Mouse (Mus musculus): ENCODE data around the gene Atf7. TPM values are rescaled to one million over a fixed set of nuclear protein-coding genes. Genes with fewer than 3 reads are reported as not detected.

The Atf7 gene
- total and polyA plus RNA-seq, 2 experiments: 10.1 to 41.1 TPM

DNA sequence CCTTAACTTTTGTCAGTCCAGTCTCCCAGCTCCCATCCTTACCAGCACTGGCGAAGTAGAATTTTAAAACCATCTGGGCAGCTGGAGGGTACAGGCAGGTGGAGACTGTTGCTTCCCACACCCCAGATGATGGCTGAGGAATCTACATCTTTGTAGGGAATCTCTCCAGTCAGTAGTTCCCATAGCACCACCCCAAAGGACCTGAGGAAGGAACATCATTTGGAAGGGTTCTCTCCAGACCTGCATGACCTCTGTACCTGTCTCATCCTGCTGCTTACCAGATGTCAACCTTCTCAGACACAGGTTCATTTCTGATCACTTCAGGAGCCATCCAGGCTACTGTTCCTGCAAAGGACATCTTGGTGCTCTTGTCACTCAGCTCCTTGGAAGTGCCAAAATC, 121.8 kb downstream of the Atf7 start, which contains the start of gene Gm10337:
Gene Gm10337, plus strand, starts transcription at position 276 of the 400 bp plus-strand sequence.
- no peak for TF ChIP-seq CTCF (IDR thresholded peaks at IDR 0.05; ENCODE audit: low read depth, low read length)
- no peak for TF ChIP-seq POLR2A (IDR thresholded peaks at IDR 0.05; ENCODE audit: extremely low read depth, insufficient read depth, low read length)
- no peak within 1 kb of the TSS for H3K9ac ChIP-seq (ENCODE audit: low read depth, low read length)
- 85% methylated on average over 1 of the region's 1 CpGs for WGBS
- peaks cover 26% of the 10 kb centered on the region for H3K36me3 ChIP-seq (ENCODE audit: control insufficient read depth, insufficient read depth, low read length)
- H3K79me2 ChIP-seq (ENCODE audit: control insufficient read depth, insufficient read depth, low read length): no peaks in the 10 kb centered on the region
- no peak within 1 kb of the TSS for H3K4me3 ChIP-seq (ENCODE audit: insufficient read depth, low read depth, low read length)
- no peak within 1 kb of the TSS for H3K27ac ChIP-seq (replicated peaks; ENCODE audit: insufficient read depth, low read depth, low read length)
- no peak for DNase-seq (ENCODE audit: extremely low read depth, low read depth, low spot score)
- no peaks in the 10 kb centered on the region for H3K4me1 ChIP-seq (ENCODE audit: control insufficient read depth, insufficient read depth, low read length)
- H3K27me3 ChIP-seq (ENCODE audit: control insufficient read depth, insufficient read depth, low read length): no peaks in the 10 kb centered on the region

DNA sequence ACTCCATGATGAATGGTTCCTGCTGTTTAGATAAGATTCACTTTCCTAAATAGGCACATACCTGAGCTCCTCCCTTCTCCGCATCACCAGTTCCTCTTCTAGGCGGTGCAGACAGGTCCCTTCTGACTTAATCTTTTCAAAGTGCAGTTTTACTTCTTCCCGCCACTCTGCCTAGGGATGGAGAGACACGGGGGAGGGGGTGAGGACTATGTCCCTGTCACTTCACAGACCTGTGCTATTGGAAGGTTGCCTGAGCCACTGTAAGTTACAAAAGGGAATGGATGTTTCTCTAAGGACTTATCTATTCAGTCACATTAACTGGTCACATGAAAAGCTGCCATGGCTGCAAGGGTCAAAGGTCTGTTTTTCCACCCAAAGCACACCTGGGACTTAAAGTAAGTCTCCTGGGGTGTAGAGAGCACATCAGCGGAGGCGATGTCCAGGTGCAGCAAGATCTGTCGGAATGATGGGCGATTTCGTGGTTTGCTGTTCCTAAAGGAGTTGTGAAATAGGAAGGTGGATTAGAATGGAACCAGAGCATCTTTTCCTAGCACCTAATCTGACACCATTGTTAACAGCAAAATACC, 122.9 kb downstream of the Atf7 start:
- no peak for TF ChIP-seq CTCF (IDR thresholded peaks at IDR 0.05; ENCODE audit: low read depth, low read length)
- TF ChIP-seq POLR2A (IDR thresholded peaks at IDR 0.05; ENCODE audit: extremely low read depth, insufficient read depth, low read length): no peak
- 70% methylated on average over 9 of the region's 9 CpGs for whole genome bisulfite sequencing

DNA sequence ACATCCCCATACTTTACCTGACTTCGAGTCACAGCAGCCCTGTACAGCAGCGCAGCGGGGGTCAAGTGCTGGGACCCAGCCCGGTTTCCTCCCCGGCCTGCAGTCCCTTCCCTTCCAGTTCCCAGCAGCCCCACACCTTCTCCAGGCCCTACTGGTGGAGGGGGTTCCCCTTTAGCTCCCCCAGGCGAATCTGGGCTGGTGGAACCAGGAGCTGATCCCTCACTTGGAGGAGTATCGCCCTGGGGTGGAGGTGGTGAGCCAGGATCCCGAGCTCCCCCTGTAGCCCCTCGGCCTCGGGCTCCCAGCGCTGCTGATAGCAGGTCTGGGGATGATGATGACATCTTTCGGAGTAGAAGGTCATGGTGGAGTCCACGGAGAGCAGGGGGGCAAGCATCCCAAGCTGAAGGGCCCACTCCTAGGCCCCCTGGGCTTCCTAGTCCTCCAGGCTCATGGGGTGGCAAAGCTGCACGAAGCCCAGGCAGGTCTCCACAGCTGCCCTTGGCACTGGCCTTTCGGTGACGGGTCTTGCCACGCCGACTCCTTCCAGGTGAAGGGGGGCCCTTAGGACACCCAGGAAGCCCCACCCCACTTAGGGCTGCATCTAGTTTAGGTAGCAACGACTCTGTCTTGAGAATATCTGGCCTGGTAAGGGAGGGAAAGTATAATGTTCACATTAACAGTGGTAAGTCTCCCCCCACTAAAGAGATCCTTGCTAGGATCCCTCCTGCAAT, 124.0 kb downstream of the Atf7 start:
- Histone ChIP-seq H3K27ac (replicated peaks; ENCODE audit: insufficient read depth, low read depth, low read length) (no peak overlapping the region), H3K36me3 (ENCODE audit: control insufficient read depth, insufficient read depth, low read length) (peaks cover 45% of the 10 kb centered on the region), H3K27me3 (ENCODE audit: control insufficient read depth, insufficient read depth, low read length) (no peaks in the 10 kb centered on the region), H3K9ac (ENCODE audit: low read depth, low read length) (no peak overlapping the region), H3K4me1 (ENCODE audit: control insufficient read depth, insufficient read depth, low read length) (no peaks in the 10 kb centered on the region), H3K4me3 (ENCODE audit: insufficient read depth, low read depth, low read length) (no peak overlapping the region), H3K79me2 (ENCODE audit: control insufficient read depth, insufficient read depth, low read length) (no peaks in the 10 kb centered on the region)
- DNase-seq (ENCODE audit: extremely low read depth, low read depth, low spot score): no peak
- no peak for TF ChIP-seq POLR2A (IDR thresholded peaks at IDR 0.05; ENCODE audit: extremely low read depth, insufficient read depth, low read length)
- no peak for TF ChIP-seq CTCF (IDR thresholded peaks at IDR 0.05; ENCODE audit: low read depth, low read length)
- 88% methylated on average over 19 of the region's 19 CpGs for WGBS

More for the DNA sequence above, 122.9 kb downstream of the Atf7 start:
- Histone ChIP-seq H3K79me2 (ENCODE audit: control insufficient read depth, insufficient read depth, low read length) (no peaks in the 10 kb centered on the region), H3K4me1 (ENCODE audit: control insufficient read depth, insufficient read depth, low read length) (no peaks in the 10 kb centered on the region), H3K4me3 (ENCODE audit: insufficient read depth, low read depth, low read length) (no peak overlapping the region), H3K9ac (ENCODE audit: low read depth, low read length) (no peak overlapping the region), H3K27me3 (ENCODE audit: control insufficient read depth, insufficient read depth, low read length) (no peaks in the 10 kb centered on the region), H3K27ac (replicated peaks; ENCODE audit: insufficient read depth, low read depth, low read length) (no peak overlapping the region), H3K36me3 (ENCODE audit: control insufficient read depth, insufficient read depth, low read length) (peaks cover 37% of the 10 kb centered on the region)
- DNase-seq (ENCODE audit: extremely low read depth, low read depth, low spot score): peak; percentile 61

DNA sequence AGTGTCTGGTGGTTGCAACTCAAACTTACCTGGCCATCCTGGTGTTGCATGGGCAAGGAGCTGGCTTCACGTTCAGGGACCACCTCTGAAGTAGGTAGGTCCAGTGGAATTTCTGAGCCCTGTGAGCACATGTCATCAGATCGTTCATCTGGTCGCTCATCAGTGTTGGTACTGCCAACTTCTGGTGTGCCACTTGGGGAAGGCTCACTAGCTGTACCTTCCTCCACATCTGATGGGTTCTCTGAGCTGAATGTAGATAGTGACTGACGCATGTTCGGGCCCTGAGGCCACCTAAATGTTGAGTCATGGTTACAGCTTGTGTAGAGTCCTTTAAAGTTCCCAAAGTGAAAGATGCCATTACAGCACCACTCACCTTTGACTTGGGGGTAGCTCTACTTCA, 124.8 kb downstream of the Atf7 start:
- WGBS: 88% methylated on average over 5 of the region's 5 CpGs
- H3K36me3 ChIP-seq (ENCODE audit: control insufficient read depth, insufficient read depth, low read length): peaks cover 48% of the 10 kb centered on the region
- H3K9ac ChIP-seq (ENCODE audit: low read depth, low read length): no peak overlapping the region

DNA sequence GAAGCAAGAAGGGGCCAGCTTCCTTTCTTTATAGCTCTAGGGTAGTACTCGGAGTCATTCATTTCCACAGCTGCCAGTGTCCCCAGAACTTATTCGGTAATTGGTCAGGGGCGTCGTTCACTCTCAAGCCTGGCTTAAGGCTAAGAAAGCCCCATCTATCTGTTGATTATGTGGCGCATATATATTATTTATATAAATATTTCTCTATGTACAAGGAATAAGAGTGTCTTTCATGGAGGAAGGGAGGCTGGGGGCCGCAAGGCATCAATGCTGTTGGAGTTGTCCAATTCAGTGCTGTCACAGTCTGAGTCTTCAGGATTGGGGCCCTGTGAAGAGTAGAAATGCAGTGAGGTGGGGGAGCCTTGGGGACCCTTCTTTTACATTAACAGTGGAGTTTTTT, 125.4 kb downstream of the Atf7 start:
- no peak for TF ChIP-seq CTCF (IDR thresholded peaks at IDR 0.05; ENCODE audit: low read depth, low read length)
- no peak for TF ChIP-seq POLR2A (IDR thresholded peaks at IDR 0.05; ENCODE audit: extremely low read depth, insufficient read depth, low read length)
- Histone ChIP-seq H3K36me3 (ENCODE audit: control insufficient read depth, insufficient read depth, low read length) (peaks cover 53% of the 10 kb centered on the region), H3K27ac (replicated peaks; ENCODE audit: insufficient read depth, low read depth, low read length) (no peak overlapping the region), H3K27me3 (ENCODE audit: control insufficient read depth, insufficient read depth, low read length) (no peaks in the 10 kb centered on the region), H3K4me1 (ENCODE audit: control insufficient read depth, insufficient read depth, low read length) (no peaks in the 10 kb centered on the region), H3K9ac (ENCODE audit: low read depth, low read length) (no peak overlapping the region), H3K79me2 (ENCODE audit: control insufficient read depth, insufficient read depth, low read length) (no peaks in the 10 kb centered on the region; the same call in 1 of the 2 replicates), H3K4me3 (ENCODE audit: insufficient read depth, low read depth, low read length) (no peak overlapping the region)
- DNase-seq (ENCODE audit: extremely low read depth, low read depth, low spot score): no peak
- WGBS: 93% methylated on average over 6 of the region's 6 CpGs

More for the DNA sequence above, 124.8 kb downstream of the Atf7 start:
- Histone ChIP-seq H3K27me3 (ENCODE audit: control insufficient read depth, insufficient read depth, low read length) (no peaks in the 10 kb centered on the region), H3K27ac (replicated peaks; ENCODE audit: insufficient read depth, low read depth, low read length) (no peak overlapping the region), H3K4me1 (ENCODE audit: control insufficient read depth, insufficient read depth, low read length) (no peaks in the 10 kb centered on the region), H3K4me3 (ENCODE audit: insufficient read depth, low read depth, low read length) (no peak overlapping the region), H3K79me2 (ENCODE audit: control insufficient read depth, insufficient read depth, low read length) (no peaks in the 10 kb centered on the region; the same call in 1 of the 2 replicates)
- DNase-seq (ENCODE audit: extremely low read depth, low read depth, low spot score): no peak
- no peak for TF ChIP-seq POLR2A (IDR thresholded peaks at IDR 0.05; ENCODE audit: extremely low read depth, insufficient read depth, low read length)
- no peak for TF ChIP-seq CTCF (IDR thresholded peaks at IDR 0.05; ENCODE audit: low read depth, low read length)

DNA sequence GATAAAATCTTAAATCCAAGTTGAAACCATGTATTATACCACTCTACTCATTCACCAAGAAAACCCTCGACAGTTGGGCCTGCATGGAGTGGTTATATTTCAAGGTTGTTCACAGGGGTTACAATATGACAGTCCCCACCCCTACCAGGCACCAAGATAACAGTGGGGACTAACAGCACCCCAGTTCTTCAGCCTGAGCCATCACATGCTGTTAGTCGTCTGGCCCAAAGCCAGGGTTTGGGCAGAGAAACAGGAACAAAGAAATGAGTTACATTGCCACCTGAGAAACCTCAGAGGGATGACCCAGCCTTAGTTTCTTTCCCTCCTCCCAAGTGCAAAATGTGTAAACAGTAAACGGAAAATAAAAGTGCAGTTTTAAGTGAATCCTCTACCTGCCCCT, 125.9 kb downstream of the Atf7 start:
- peaks cover 56% of the 10 kb centered on the region for H3K36me3 ChIP-seq (ENCODE audit: control insufficient read depth, insufficient read depth, low read length)

More for the DNA sequence above, 125.9 kb downstream of the Atf7 start:
- Histone ChIP-seq H3K4me3 (ENCODE audit: insufficient read depth, low read depth, low read length) (no peak overlapping the region), H3K9ac (ENCODE audit: low read depth, low read length) (no peak overlapping the region), H3K79me2 (ENCODE audit: control insufficient read depth, insufficient read depth, low read length) (no peaks in the 10 kb centered on the region; the same call in 1 of the 2 replicates), H3K4me1 (ENCODE audit: control insufficient read depth, insufficient read depth, low read length) (no peaks in the 10 kb centered on the region), H3K27me3 (ENCODE audit: control insufficient read depth, insufficient read depth, low read length) (no peaks in the 10 kb centered on the region), H3K27ac (replicated peaks; ENCODE audit: insufficient read depth, low read depth, low read length) (no peak overlapping the region)
- no peak for DNase-seq (ENCODE audit: extremely low read depth, low read depth, low spot score)
- TF ChIP-seq CTCF (IDR thresholded peaks at IDR 0.05; ENCODE audit: low read depth, low read length) (no peak), POLR2A (IDR thresholded peaks at IDR 0.05; ENCODE audit: extremely low read depth, insufficient read depth, low read length) (no peak)
- WGBS: 80% methylated on average over 3 of the region's 3 CpGs

Measured in liver, adult 2 months (tissue).